Mouse (Mus musculus) adipose tissue, adult 10 weeks (tissue): ENCODE data around the gene Arhgap32. TPM values are rescaled to one million over a fixed set of nuclear protein-coding genes. Genes with fewer than 3 reads are reported as not detected.

ENCODE experiments used
- polyA plus RNA-seq: library from polyadenylated mRNA; stranded (reverse); fragments of 350-450 nt; fragmentation: Illumina TruSeq; extraction: RNeasy Lipid Tissue Mini Kit (QIAGEN cat#74804); gene quantifications from one replicate; pipeline ENCODE4 v1.2.3, GENCODE M21; 2014; ENCODE audit warnings: low read depth, low replicate concordance

Gene Arhgap32
- polyA plus RNA-seq: 11.5 TPM

GRCm38 (mm10) chr9:32115786-32116185 is at the start of gene Arhgap32:
Gene Arhgap32, plus strand, starts transcription at chr9:32116136.

Other genes with a start within 250 kb of the Arhgap32 start
- not detected for gene Barx2, start 202.7 kb upstream of the Arhgap32 start, polyA plus RNA-seq
- gene Kcnj5, start 228.2 kb downstream of the Arhgap32 start, polyA plus RNA-seq: 0.26 TPM